Comparison of ENCODE assay signal across 8 mouse cellular contexts in genomic region chr7:81162345-81162744, GRCm38 (mm10). TPM values are rescaled to one million over a fixed set of nuclear protein-coding genes. Genes with fewer than 3 reads are reported as not detected.
A peak's percentile ranks its signal among the peaks of the same experiment; 100 is the strongest.
DNase-seq lines count a peak whose midpoint lies in the region; ATAC-seq and TF ChIP-seq lines count a peak whose summit lies in the region.
"Had no signal": no experiment of that assay in that cellular context is flagged by ENCODE, and none has a peak within 500 bp of the region (broad histone marks: within the 10 kb centered on the region; RNA-seq: fewer than 3 reads in every experiment).

No protein-coding gene starts in this region.

- peak; percentile 31 for DNase-seq in MEL-GATA-1-ER (ENCODE audit: extremely low read depth, low read depth)
- DNase-seq in hindbrain, postnatal 0 days (ENCODE audit: low spot score) = peak; percentile 86
- DNase-seq in left cerebral cortex, adult 2 months (ENCODE audit: extremely low spot score in 1 of 2, low spot score in 2 of 2) = peak; percentile 70 to 81
- DNase-seq in skeletal muscle tissue, adult 2 months (ENCODE audit: low read depth, low spot score) = peak; percentile 51

- H3K4me3 ChIP-seq in bone marrow macrophage, adult 2 months (ENCODE audit: insufficient read depth, low read length) = no peak overlapping the region
- H3K4me3 ChIP-seq in hindbrain, postnatal 0 days (ENCODE audit: low read length) = no peak overlapping the region
- H3K4me3 ChIP-seq in left cerebral cortex, adult 2 months = no peak overlapping the region
- H3K4me3 ChIP-seq in midbrain, embryonic 13.5 days (replicated peaks) = no peak overlapping the region
- H3K4me3 ChIP-seq: lung, embryonic 15.5 days had no signal

- no peak for TF ChIP-seq POLR2A in bone marrow macrophage, adult 2 months (IDR thresholded peaks at IDR 0.05; ENCODE audit: borderline replicate concordance, low read depth, low read length)

- no peaks in the 10 kb centered on the region for H3K4me1 ChIP-seq in bone marrow macrophage, adult 2 months (ENCODE audit: control insufficient read depth, insufficient read depth, low read length)
- H3K4me1 ChIP-seq in hindbrain, postnatal 0 days (ENCODE audit: insufficient read depth, low read length) = no peaks in the 10 kb centered on the region
- no peaks in the 10 kb centered on the region for H3K4me1 ChIP-seq in midbrain, embryonic 13.5 days (replicated peaks)
- H3K4me1 ChIP-seq: lung, embryonic 15.5 days had no signal

- H3K36me3 ChIP-seq in hindbrain, postnatal 0 days (ENCODE audit: insufficient read depth, low read length) = no peaks in the 10 kb centered on the region
- no peaks in the 10 kb centered on the region for H3K36me3 ChIP-seq in midbrain, embryonic 13.5 days
- H3K36me3 ChIP-seq: lung, embryonic 15.5 days had no signal

- H3K27ac ChIP-seq in bone marrow macrophage, adult 2 months (ENCODE audit: insufficient read depth, low read depth, low read length) = no peak overlapping the region
- H3K27ac ChIP-seq in hindbrain, postnatal 0 days = no peak overlapping the region
- H3K27ac ChIP-seq in left cerebral cortex, adult 2 months = no peak overlapping the region
- H3K27ac ChIP-seq in midbrain, embryonic 13.5 days = no peak overlapping the region
- H3K27ac ChIP-seq: lung, embryonic 15.5 days had no signal

- H3K4me2 ChIP-seq in hindbrain, postnatal 0 days (ENCODE audit: low read depth, low read length) = no peak overlapping the region
- no peak overlapping the region for H3K4me2 ChIP-seq in midbrain, embryonic 13.5 days (replicated peaks)
- H3K4me2 ChIP-seq: lung, embryonic 15.5 days had no signal

- H3K27me3 ChIP-seq in hindbrain, postnatal 0 days (ENCODE audit: insufficient read depth, low read length) = no peaks in the 10 kb centered on the region
- no peaks in the 10 kb centered on the region for H3K27me3 ChIP-seq in midbrain, embryonic 13.5 days
- H3K27me3 ChIP-seq: lung, embryonic 15.5 days had no signal

- no peak overlapping the region for H3K9ac ChIP-seq in hindbrain, postnatal 0 days (replicated peaks; ENCODE audit: low read length)
- no peak overlapping the region for H3K9ac ChIP-seq in midbrain, embryonic 13.5 days (replicated peaks)
- H3K9ac ChIP-seq: lung, embryonic 15.5 days had no signal

- no peaks in the 10 kb centered on the region for H3K9me3 ChIP-seq in hindbrain, postnatal 0 days (ENCODE audit: low read length)
- no peaks in the 10 kb centered on the region for H3K9me3 ChIP-seq in midbrain, embryonic 13.5 days
- H3K9me3 ChIP-seq: lung, embryonic 15.5 days had no signal

- WGBS in hindbrain, postnatal 0 days = 41% methylated on average over 4 of the region's 4 CpGs
- WGBS in midbrain, embryonic 13.5 days = 34% methylated on average over 4 of the region's 4 CpGs

- peak; percentile 67 for TF ChIP-seq CTCF in bone marrow macrophage, adult 2 months (IDR thresholded peaks at IDR 0.05; ENCODE audit: low read depth, low read length)
- TF ChIP-seq CTCF in hindbrain, postnatal 0 days (IDR thresholded peaks at IDR 0.05; ENCODE audit: low read depth) = peak; percentile 92
- peak; percentile 83 for TF ChIP-seq CTCF in left cerebral cortex, adult 2 months (IDR thresholded peaks at IDR 0.05)

- intact Hi-C loops in left cerebral cortex, adult 2 months (cut with DNase I) = loop anchor here (10.0 kb wide), 1 partner anchor 412 kb away; the partner anchor contains the start of gene Whamm

- ATAC-seq in erythroblast, adult 5-6 weeks (replicated peaks; ENCODE audit: low FRiP score, poor library complexity, severe bottlenecking) = peak; percentile 71
- ATAC-seq in hindbrain, postnatal 0 days = peak; percentile 59; the same call in 1 of the 2 replicates
- ATAC-seq in midbrain, embryonic 13.5 days = peak; percentile 40; the same call in 1 of the 2 replicates

RNA-seq across cellular contexts. Expression of gene Slc28a1, which starts 47.7 kb away (rescaled TPM):
- not detected in 2 replicates for polyA plus RNA-seq in bone marrow macrophage, adult 2 months (2012; ENCODE audit: insufficient read depth, insufficient read length, missing spikeins)
- total RNA-seq in erythroblast, adult 5-6 weeks (2015; ENCODE audit: low replicate concordance) = 0.84 TPM in 1 of 2 replicates, not detected in the other
- total RNA-seq in erythroblast, adult 5-6 weeks (2017; ENCODE audit: low replicate concordance) = 0.26 TPM in 1 of 2 replicates, not detected in the other
- total RNA-seq in hindbrain, postnatal 0 days (2014; rRNA removed) = 0.29 and 0.47 TPM in 2 replicates
- polyA plus RNA-seq in hindbrain, postnatal 0 days (2015; fragmentation: Nextera tagmentation; extraction: Ambion mirVana) = 0.08 and 0.10 TPM in 2 replicates
- under 1 TPM; 0.11 to 0.23 TPM for total RNA-seq in left cerebral cortex, adult 2 months (2021)
- polyA plus RNA-seq in midbrain, embryonic 13.5 days (2015; fragmentation: Nextera tagmentation; extraction: Ambion mirVana) = not detected in 2 replicates
- polyA plus RNA-seq: lung, embryonic 15.5 days had no signal

RNA-seq across cellular contexts. Expression of gene Pde8a, which starts 51.1 kb away (rescaled TPM):
- polyA plus RNA-seq in bone marrow macrophage, adult 2 months (2012; ENCODE audit: insufficient read depth, insufficient read length, missing spikeins) = 26.5 and 31.7 TPM in 2 replicates
- 6.3 and 6.5 TPM in 2 replicates for total RNA-seq in erythroblast, adult 5-6 weeks (2015; ENCODE audit: low replicate concordance)
- total RNA-seq in erythroblast, adult 5-6 weeks (2017; ENCODE audit: low replicate concordance) = 1.5 and 5.9 TPM in 2 replicates
- 2.1 and 4.5 TPM in 2 replicates for total RNA-seq in hindbrain, postnatal 0 days (2014; rRNA removed)
- polyA plus RNA-seq in hindbrain, postnatal 0 days (2015; fragmentation: Nextera tagmentation; extraction: Ambion mirVana) = 1.8 and 1.9 TPM in 2 replicates
- total RNA-seq in left cerebral cortex, adult 2 months (2021) = 1 to 10 TPM; 6.1 to 6.2 TPM
- polyA plus RNA-seq in midbrain, embryonic 13.5 days (2015; fragmentation: Nextera tagmentation; extraction: Ambion mirVana) = 1.8 and 2.5 TPM in 2 replicates

Comparison
In these comparisons a context has a peak if more than half of its experiments do, and no peak if none do; other contexts are left out.
1. DNase-seq: peak in every context shown above with its lines; median percentile 86 in hindbrain, postnatal 0 days; 76 in left cerebral cortex, adult 2 months; 51 in skeletal muscle tissue, adult 2 months; 31 in MEL-GATA-1-ER.